Mouse (Mus musculus) c-Kit-negative CD71-positive TER-119-positive erythroid progenitor cells, embryonic 14.5 days (primary cell): ENCODE measurements around the gene Bmp3.

Experiments
- DNase-seq: peaks from one replicate; pipeline ENCODE4 v3.0.0-alpha.2; 2013; ENCODE audit warnings: low read depth, low spot score

The Bmp3 gene

DNA sequence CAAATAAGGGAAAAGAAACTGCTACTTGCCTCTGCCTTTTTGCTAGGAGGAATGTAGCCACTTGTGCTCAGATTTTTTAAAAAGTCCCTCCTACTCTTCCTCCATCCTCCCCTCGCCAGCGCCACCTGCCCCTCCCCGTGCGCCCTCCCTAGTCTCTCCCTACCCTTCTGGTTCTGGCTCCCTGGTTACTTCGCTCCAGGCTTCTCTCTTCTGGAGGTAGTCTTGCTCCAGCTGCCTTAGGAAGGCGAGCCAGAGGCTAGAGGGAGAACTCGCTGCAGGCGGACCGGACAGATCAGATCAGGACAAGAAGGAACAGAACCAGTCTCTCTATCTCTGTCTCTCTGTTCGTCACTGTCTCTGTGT, at the start of gene Bmp3:
Gene Bmp3, plus strand, starts transcription at position 152 of the 363 bp plus-strand sequence.
- no peak for DNase-seq

DNA sequence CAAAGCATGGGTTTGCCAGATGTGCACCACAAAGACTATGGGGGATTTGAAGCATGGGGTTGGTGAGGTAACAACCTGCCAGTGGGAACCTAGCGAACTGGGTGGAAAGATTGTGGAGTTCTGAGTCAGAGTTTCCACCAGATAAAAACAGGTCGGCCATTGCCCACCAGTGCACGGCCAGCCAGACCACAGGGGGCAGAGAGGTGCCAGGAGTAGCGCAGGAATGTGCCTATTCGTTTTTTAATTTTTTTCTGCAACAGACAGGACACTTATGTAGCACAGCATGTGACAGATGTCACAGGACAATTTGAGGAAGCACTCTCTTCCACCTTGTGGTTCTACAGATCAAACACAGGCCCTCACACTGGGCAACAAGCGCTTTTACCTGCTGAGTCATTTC, 49.5 kb upstream of the Bmp3 start:
- no peak for DNase-seq

DNA sequence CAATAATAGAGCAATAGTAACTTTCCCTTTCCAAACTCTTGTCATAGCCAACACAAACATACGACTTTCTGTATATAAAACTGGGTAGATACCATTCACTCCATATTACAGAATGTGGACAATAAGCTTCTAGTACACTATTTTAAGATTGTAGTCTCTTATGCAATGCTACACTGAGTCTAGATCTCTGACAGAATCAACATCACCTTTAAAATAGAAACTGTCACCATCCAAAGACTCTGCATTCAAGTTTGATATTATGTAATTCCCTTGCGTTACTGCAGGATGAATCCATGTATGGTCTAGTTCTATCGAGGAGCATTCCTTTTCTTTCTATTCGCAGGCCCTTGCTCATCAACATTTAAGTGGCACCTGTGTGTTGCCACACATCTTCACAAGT, 47.7 kb upstream of the Bmp3 start:
- DNase-seq: no peak

DNA sequence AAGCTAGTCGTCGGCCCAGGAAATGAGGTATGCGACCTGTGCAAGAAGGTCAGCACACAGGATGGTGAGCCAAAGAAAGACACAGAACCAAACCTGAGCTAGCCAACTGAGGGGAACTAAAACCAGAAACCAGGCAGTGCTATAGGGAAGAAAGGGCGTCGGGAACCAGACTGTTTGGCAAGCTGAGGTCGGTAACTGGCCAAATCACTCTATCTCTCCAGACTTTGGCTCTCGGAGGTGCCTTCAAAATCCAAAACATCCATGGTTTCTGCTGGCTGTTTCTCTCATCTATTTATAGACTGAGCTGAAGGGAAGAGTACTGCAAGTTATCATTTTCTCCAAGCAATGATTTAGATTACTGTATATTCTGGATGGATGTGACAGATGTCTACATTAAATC, 47.2 kb upstream of the Bmp3 start:
- DNase-seq: no peak

DNA sequence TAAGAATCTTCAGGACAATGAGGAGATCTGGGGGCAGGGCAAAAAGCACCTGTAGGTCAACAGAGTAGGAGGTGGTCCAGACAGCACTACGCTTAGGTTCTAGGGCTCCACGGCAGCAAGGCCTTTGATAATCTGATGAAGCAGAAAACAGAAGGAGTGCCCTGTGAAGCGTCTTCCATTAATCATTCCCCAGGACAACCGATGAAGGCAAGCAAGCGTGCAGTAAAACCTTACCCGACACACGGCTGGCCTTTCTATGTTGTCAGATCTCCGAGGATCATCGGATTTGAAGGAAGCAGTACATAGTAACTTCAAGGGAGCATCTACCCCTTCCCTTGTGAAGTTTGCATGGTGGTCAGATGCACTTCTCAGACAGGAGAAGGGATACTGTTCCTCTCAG, 46.3 kb upstream of the Bmp3 start:
- DNase-seq: no peak

DNA sequence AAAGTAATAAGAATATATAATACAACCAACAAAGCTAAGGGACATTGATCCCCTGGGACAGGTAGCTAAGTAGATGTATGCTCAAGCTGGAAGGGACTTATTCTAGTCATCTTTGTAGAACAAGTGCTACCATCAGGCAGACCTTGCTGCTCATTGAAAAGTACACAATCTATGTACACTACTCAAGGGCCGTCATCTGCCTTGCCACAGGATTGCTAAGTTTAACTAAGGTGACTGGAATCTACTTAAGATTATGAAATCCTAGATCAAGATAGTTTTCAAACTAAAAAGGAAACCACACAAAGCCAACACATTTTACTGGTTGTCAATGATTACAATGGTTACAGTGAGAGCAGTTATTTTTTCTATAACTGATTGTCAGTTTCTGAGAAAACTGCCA, 41.8 kb upstream of the Bmp3 start:
- no peak for DNase-seq

DNA sequence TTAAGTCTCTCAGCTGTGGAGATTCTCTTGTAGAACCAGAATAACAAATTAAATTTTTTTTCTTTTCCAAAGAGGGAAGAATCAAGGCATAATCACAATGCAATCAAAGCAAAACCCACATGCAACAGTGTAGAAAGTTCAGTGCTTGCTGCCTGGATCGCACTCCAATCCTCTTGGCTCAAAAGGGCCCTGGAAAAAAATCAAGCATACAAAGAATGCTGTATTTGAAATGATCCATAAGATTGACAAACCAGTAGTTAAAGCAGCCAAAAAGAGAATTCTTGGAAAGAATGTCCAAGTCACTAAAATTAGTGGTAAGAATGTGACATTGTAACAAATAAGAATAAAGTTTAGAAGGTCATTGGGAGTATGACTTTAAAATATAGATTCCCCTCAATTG, 38.9 kb upstream of the Bmp3 start:
- no peak for DNase-seq

DNA sequence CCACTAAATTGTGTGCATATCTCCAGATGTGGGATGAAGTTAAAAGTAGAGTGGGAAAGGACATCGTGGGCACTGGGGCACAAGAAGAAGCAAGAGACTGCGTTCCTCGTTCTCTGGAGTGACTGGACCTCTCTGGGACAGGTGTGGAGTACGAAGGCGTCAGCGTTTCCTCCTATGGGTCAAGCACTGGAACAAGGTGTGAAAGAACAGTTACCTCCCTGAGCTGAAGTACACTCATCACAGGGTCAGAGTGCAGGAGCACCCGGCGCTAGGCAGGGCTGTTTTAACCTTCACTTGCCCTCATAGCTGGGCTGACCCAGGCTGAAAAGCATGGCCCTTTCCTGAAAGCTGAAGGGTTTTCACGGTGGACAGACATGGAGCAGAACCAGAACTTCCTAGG, 20.5 kb upstream of the Bmp3 start:
- DNase-seq: no peak

DNA sequence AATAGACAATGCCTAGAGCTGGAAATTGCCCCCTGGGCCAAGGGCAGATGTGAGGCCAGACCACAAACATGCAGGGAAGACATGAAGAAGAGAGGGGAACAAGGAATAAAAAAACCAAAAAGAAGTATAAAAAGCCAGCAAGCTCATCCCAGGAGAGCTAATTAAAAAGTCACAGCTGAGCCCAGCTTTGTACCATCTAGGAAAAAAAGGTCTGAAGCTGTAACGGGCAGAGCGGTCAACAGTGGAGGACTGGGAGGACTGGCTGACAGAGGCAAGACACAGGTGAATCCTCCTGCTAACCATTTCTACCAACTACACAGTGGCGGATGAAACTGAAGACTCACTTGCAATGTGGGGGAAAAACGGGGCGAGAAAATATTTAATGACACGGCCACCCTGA, 19.9 kb upstream of the Bmp3 start:
- no peak for DNase-seq

DNA sequence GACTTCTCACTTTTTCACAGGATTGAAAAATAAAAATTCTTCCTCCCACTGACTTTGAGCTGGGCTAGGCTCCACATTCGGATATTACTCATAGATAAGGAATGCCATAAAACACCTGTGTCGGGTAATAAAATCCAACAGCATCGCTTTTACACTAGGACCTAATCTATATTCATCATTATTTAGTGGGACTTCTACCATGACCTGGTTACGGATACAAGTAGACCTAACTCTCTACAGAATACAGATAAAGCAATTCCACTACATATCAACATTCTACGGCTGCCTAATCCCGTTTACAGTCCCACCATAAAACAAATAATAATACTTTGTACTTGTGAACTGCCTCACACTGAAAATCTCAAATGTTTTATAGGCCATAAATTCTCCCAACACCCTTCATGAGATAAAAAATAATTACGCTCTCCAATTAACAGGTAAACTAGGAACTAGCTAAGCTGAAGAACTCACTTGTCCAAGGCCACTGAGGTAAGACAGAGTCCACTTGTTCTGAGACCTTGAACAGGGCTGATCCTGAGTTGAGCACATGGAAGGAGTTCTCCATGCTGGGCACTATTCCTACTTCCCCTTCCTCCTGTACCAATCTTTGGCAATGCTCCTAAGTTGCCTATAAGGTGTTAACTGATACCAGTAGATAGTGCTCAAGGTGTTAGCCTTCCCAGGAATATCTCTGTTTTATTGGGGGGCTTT, 11.5 kb upstream of the Bmp3 start:
- no peak for DNase-seq

DNA sequence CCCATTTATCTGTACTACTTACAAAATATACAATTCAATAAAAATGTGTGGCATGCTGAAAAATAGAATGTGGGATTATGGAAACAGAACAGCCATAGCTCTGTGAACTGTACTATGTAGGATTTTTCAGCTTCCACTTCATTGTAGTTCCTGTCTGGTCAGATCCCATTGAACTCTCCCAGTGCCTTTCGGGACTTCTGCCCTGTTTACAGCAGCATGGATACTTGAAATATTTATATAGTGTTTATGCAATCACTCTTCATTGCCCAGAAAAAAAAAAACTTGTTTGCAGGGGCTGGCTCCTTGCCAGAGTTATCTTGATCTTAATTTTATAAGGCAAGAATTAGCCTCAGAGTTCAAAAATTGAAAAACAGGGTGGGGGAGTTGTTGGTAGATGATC, 9.6 kb upstream of the Bmp3 start:
- no peak for DNase-seq

DNA sequence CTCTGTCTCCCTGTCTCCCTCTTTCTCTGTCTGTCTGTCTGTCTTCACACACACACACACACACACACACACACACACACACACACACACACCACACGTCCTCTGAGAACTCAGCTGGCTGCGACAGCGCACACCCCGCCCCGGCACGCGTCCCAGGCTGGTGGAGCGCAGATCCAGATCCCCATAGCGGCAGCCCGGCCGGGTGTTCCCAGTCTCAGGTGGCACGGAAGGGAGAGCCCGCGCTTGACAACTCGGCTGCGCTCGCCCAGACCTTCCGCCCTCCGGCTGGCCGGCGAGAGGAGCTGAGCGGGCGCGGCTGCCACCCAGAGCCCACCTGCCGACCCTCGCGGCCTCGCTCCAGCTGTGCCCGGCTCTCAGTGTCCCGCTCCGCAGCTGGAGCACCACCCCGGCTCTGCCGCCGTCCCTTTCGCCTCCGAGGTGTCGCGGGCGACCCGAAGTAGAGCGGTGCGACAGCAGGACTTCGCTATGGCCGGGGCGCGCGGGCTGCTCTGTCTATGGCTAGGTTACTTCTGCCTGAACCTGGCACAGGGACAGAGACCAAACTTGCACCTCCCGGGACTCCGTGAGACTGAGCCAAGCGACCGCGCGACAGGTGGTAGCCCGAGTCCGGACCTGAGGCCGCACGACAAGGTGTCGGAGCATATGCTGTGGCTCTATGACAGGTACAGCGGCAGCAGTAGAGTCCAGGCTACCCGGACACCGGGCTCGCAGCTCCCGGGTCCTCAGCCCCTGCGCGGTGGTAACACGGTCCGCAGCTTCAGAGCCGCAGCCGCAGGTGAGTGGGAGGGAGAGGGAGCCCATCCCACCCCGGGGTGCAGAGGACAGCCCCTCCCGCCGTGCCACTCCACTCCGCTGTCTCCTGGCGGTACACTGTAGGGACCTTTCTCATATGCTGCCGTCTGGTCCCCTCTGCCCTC, 681 bp downstream of the Bmp3 start:
- DNase-seq: no peak

DNA sequence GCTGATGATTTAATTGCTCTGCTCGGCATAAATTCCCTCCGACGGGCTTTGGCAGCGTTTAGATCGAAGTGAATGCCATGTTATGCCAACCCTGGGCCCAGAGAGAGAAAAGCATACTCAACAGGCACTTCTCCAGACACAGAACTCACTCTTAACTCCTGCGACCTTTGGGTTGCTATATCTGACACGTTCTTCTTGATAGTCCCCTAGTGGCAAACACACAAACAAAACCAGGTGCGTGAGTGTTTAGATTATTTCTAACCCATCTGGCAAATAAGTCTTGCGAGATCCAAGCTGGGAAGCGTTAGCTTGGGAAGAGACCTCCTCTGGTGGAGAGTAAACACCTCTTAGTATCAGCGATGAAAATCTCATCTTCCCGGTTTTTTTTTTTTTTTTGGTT, 1.5 kb downstream of the Bmp3 start:
- DNase-seq: no peak

DNA sequence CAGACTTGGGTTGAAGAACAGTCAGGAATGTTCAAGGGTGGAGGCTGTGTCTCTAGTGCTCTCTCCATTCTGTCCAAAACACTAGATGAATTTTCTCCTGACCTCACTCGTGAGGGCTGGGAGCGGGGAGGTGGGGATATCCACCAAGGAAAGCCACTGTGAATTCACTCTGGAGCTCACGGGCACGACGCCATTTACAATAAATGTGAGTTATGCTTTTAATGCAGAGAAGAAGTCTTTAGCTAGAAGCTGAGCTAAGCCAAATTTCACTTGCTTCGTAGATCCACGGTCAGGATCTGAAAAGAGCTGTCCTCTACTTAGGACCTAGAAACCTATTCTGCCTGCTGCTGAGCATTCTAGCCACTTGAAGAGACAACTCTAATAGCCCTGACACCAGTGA, 2.1 kb downstream of the Bmp3 start:
- DNase-seq: no peak

DNA sequence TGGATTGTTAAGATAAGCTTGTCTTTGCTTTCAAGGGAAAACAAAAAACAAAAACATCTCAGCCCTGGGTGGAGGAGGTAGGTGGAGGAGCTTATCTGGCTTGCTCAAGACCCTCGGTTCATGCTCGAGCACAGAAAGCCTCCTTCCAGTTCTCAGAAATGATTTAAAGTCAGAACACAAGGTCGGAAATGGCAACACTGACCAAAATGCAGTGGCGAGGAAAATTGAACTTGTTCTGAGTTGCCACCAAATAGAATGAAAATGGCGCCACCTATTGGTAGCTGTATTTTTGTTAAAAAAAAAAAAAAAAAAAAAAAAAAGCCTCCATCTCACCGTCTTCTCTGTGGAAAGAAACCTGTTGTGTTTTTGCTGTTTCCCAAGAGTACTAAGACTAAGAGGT, 9.7 kb downstream of the Bmp3 start:
- no peak for DNase-seq

DNA sequence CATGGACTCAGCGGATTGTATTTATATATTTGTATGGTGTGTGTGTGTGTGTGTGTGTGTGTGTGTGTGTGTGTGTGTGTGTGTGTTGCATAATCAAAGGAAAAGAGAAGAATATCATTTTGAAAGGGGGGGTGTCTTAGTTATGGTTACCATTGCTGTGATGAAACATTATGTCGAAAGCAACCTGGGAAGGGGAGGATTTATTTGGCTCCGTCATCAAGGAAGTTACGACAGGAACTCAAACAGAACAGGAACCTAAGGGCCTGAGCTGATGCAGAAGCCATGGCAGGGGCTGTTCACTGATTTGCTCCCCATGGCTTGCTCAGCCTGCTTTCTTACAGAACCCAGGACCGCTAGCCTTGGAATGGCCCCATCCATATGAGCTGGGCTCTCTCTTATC, 10.9 kb downstream of the Bmp3 start:
- DNase-seq: no peak

DNA sequence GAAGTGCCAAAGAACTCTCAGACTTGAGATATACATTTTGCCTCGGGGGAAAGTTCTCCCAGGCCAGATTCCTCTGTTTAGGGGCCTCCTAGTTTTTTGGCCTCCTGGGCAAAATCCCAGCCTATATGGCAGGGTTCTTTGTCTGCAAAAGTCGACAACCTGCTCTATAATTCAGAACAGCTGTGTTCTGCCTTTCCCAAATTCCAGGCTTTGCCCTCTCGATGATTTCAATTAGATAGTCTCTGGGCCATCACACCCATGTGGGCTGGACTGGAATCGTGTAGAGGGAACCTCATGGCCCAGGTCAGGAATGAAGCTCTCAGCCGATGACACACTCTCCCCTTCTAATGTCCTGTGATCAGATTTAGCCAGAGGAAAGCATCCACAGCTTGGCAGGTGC, 21.8 kb downstream of the Bmp3 start:
- no peak for DNase-seq

DNA sequence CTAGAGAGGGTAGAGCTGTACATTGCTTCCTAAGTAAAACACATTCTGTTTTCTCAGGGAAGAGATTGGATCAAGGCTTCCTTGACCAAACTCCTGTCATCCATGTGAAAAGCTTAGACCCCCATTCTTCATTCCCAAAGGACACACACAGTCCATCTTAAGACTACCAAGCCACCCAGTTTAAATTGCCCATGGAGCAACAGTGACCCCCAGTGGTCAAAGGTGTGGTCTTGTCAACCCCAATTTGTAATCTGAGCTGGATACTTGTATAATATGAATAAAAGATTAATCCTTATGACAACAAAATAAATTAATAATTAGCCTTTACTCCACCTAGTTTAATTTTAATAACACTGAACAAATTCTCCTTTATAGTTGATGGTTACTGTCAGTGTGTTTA, 24.7 kb downstream of the Bmp3 start:
- no peak for DNase-seq

DNA sequence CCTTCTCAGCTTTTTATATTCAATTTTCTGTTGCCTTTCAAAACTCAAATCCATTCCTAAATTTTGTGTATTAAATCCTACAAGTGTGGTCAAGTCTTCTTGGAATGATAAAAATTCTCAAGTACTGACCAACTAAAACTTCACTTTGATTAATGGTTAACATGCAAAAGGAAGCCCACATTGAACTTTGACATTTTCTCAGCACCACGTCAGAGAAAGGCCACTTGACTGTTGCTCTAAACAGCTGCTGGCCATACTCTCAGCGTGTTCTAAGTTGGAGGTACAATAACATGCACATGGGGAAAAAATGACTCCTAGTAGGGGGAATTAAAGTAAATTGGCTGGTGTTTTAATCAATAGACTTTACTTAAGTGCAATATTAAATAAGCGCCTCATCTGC, 27.9 kb downstream of the Bmp3 start:
- no peak for DNase-seq

DNA sequence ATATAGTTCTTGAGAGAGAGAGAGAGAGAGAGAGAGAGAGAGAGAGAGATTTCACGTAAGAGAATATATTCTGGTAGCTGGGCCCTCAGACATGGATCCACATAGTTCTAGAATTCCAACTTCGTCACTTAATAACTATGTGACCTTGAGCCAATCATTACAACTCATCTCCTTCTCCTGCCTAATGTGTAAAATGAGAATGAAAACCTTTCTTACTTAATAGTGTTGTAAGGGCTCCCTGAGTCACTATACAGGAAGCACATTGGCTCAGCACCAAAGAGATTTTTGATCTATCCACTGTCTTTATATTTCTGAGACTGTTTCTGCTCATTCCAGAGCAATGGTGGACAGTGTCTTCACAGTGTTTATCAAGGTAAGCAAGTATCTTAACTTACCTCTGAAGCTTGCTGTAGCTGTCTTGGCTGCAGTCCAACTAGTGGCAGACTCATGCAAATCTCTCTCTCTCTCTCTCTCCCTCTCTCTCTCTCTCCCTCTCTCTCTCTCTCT, 36.4 kb downstream of the Bmp3 start:
- no peak for DNase-seq

DNA sequence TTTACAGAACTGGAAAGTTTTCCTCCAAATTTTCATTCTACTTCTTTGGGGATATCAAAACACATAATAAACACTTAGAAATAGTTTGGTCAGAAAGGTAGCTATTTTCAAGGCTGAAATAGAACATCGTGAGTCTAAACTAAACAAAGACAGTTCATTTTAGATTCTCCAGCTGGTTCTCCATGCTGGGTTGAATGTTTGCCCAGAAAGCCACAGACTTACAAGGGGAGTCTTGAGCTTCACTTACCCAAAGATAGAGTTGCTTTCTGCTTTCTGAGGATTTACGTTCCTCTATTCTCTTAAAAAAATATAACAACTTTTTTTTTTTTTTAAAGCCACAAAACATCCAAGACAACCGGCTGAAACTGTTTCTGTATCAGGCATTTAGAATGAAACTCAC, 40.1 kb downstream of the Bmp3 start:
- DNase-seq: no peak

DNA sequence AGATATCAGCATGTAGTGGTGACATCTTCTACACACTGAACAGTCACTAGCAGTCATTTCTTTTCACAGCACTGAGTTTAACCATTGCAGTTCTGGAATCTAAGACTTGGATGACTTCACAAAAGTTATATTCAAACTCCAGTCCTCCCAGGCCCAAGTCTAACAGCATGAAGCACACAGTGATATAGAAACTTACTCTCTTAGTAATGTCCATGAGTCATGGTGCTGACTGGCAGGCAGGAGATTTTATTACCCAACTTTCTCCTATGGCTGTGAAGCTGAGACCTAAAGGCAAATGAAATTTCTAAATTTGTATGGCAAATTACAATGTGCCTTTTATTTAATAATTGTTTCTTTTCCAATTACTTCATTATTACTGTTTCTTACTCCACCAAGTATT, 43.7 kb downstream of the Bmp3 start:
- no peak for DNase-seq

DNA sequence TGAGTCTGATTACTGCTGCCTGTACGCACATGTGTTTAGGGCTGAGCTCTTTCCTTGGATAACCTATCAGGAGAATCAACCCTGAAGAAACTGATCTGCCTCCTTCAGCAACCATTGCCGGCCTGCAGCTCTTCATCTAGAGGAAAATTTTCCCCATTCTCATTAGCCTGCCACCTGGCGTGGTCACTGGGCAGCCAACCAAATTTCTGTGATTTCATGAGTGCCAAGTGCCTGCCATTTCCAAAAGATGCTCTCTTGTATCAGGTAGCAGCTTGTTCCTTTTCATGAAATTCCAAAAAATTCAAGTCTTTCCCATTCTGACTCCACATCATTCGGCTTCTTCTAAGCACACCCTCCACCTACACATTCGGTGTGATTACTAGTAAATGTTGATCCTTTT, 46.7 kb downstream of the Bmp3 start:
- no peak for DNase-seq
